Mouse (Mus musculus): ENCODE measurements at regions not wholly inside any gene's neighbourhood (a gene's known extent, or its start where the extent isn't known, plus 50 kb on each side); places are given as distances from the start of the nearest gene placed in this dataset.

DNA sequence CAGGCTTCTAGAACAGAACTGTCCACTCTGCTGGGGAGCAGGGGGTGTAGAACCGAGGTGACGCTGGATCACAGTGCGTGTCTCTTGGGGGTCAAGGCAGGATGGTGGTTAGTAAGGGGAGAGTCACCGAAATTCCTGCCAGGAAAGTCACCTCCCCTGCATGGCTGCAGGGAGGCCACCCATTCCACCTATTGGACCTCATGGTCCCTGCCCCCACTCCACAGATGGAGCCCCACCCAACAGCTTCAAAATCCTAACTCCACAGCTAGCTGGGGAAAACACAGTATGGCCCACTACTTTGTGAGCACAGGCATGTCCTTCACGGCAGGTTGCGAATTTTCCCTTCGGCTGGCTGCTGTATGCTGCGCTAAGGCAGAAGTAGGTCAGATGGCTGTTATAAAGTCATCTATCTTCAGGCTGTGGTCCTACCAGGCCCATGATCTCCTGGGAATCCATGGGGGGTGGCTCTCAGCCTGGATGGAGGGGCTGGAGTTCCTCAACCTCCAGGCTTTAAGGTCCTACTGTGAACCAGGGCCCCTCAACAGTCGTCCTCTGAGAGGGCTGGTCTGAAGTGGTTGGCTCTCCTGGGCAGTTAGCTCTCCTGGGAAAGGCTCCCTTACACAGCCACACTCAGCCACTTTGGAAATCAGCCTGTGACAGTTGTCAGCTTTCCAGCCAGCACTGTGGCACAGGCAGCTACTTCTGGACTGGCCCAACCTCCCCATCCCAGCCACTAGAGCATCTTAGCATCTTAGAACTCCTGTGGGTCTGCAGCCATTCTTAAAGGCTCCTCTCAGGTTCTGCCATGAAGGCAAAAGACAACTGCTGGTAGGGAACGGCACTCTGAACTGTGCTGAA, 124.0 kb upstream of the Klf14 start:
- no peak for TF ChIP-seq POLR2A (IDR thresholded peaks at IDR 0.05; ENCODE audit: borderline replicate concordance, extremely low read depth, low read depth, low read length)
- TF ChIP-seq CTCF (IDR thresholded peaks at IDR 0.05; ENCODE audit: insufficient read depth, low read length), result no peak

Measured in lung, adult 2 months (tissue).